Mouse (Mus musculus) adrenal gland, postnatal 4 days (tissue): Measurements from ENCODE around the gene Tpm3. TPM values are rescaled to one million over a fixed set of nuclear protein-coding genes. Genes with fewer than 3 reads are reported as not detected.

ENCODE experiments used
- DNase-seq, 2 experiments: peaks; one replicate each; pipeline ENCODE4 v3.0.0; 2021 to 2022; ENCODE audit warnings: low spot score in 2 of 2, mixed read lengths in 2 of 2
- microRNA-seq: library from miRNA; unstranded; fragments of <30 nt; microRNA quantifications from one replicate; pipeline ENCODE4 v1.2.0, GENCODE M21; 2021
- total RNA-seq, 2 experiments: library from RNA; stranded (reverse); gene quantifications; 2 replicates each; pipeline ENCODE4 v1.2.3; 2021

Tpm3 gene
- total RNA-seq, 2 experiments from 2014 or later, result 234 to 246 TPM

GRCm38 (mm10) chr3:90134483-90134882 lies 62.0 kb downstream of the Tpm3 start:
- DNase-seq, result no peak

- DNase-seq, result no peak
Observed at GRCm38 (mm10) chr3:90134993-90135392, 62.5 kb downstream of the Tpm3 start.

DNA sequence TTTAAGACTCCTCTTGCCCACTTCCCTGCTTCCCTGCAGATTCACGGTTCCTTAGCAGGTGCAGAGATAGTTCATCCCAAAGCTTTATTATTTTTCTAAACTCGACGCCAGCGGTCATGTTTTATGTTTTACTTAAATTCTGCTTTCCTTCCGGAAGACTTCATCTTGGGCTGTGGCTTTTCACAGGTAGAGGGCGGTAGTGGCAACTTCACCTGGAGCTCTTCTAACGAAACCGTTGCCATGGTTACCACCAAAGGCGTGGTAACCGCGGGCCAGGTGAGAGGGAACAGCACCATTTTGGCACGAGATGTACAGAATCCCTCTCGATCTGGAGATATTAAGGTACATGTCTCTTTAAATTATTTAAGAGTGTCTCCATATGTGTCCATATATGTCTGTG lies 64.2 kb downstream of the Tpm3 start:
- no peak for DNase-seq

- DNase-seq, result no peak
Observed at GRCm38 (mm10) chr3:90137606-90138005, 65.2 kb downstream of the Tpm3 start.

DNA sequence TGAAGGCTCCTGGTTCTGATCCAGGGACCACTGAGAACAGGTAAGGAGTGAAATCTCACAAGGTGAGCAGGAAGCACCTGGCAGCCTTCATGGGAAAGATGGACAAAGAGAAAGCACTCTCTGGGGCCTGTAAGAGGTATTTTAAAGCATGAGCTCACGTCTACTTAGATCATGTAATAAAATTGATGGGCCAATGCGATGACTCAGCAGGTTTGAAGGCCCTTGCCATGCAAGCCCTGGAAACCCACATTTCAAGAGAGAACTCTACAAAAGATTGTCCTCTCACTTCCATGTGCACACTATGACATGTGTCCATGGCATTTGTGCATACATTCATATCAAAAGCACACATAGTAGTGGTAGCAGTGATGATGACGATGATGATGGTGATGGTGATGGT lies 67.5 kb downstream of the Tpm3 start:
- DNase-seq, result no peak

- DNase-seq, result no peak
Observed at GRCm38 (mm10) chr3:90145461-90145860, 73.0 kb downstream of the Tpm3 start.

- DNase-seq, result no peak
Observed at GRCm38 (mm10) chr3:90146651-90147050, 74.2 kb downstream of the Tpm3 start.

Small RNA genes within 50 kb of the gene (microRNA-seq; reads per million reads assigned to microRNA genes)
- 13.1 reads per million, percentile 24 among the genes with 10 or more reads in this experiment for gene Mir190b

Other genes with a start within 250 kb of the Tpm3 start
- 10 to 100 TPM; 16.2 to 16.9 TPM for gene She, start 241.3 kb upstream of the Tpm3 start, total RNA-seq
- 1 to 10 TPM; 3.7 to 6.4 TPM for gene Il6ra, start 159.5 kb upstream of the Tpm3 start, total RNA-seq
- gene Atp8b2, start 109.1 kb upstream of the Tpm3 start, total RNA-seq, result 10 to 100 TPM; 79.0 to 80.9 TPM
- 100 to 1,000 TPM in 1 of 2 experiments, 10 to 100 TPM in 1; 91.3 to 102 TPM for gene Hax1, start 73.9 kb upstream of the Tpm3 start, total RNA-seq
- 10 to 100 TPM; 81.3 to 83.7 TPM for gene 4933434E20Rik, start 21.0 kb upstream of the Tpm3 start, total RNA-seq
- gene Ubap2l, start 20.0 kb upstream of the Tpm3 start, total RNA-seq, result 100 to 1,000 TPM; 217 to 233 TPM
- gene Nup210l, start 31.5 kb downstream of the Tpm3 start, total RNA-seq, result under 1 TPM; 0.45 to 0.48 TPM
- gene Rps27, start 141.0 kb downstream of the Tpm3 start, total RNA-seq, result 1,000 to 10,000 TPM; 2,496 to 2,695 TPM
- 10 to 100 TPM; 52.7 to 56.4 TPM for gene Rab13, start 141.0 kb downstream of the Tpm3 start, total RNA-seq
- 10 to 100 TPM; 62.8 to 64.6 TPM for gene Jtb, start 158.9 kb downstream of the Tpm3 start, total RNA-seq
- under 1 TPM; 0.87 to 0.98 TPM for gene Creb3l4, start 170.9 kb downstream of the Tpm3 start, total RNA-seq
- gene Slc39a1, start 175.5 kb downstream of the Tpm3 start, total RNA-seq, result 100 to 1,000 TPM; 136 TPM
- 10 to 100 TPM; 57.6 to 57.9 TPM for gene Crtc2, start 181.5 kb downstream of the Tpm3 start, total RNA-seq
- 10 to 100 TPM; 15.5 to 17.4 TPM for gene Dennd4b, start 192.5 kb downstream of the Tpm3 start, total RNA-seq
- 100 to 1,000 TPM in 1 of 2 experiments, 10 to 100 TPM in 1; 90.7 to 105 TPM for gene Gatad2b, start 220.5 kb downstream of the Tpm3 start, total RNA-seq